Mouse (Mus musculus) hindbrain, embryonic 14.5 days (tissue): ENCODE measurements around the gene Pdia4. TPM values are rescaled to one million over a fixed set of nuclear protein-coding genes. Genes with fewer than 3 reads are reported as not detected.
A peak's percentile ranks its signal among the peaks of the same experiment; 100 is the strongest.
"Not testable (repeated sequence)": the region's sequence is repeated elsewhere in the genome, so short reads cannot be mapped to it uniquely, and the experiment has no call there.

ENCODE experiments used
- ATAC-seq: fragments of 200-750 bp; cut with Nextera tagmentation; 2 replicates; pipeline ENCODE4 v1.8.0; 2017; ENCODE audit warnings: moderate number of reproducible peaks, mild to moderate bottlenecking, moderate TSS enrichment, moderate library complexity; ENCODE audit not compliant: low FRiP score
- DNase-seq: peaks from one replicate; pipeline ENCODE4 v3.0.0-alpha.2; 2015; ENCODE audit warnings: low spot score
- H3K27ac ChIP-seq: fragments of 300-500 bp; sonication (generic); 2 replicates; pipeline ENCODE4 v1.5.1; 2014; ENCODE audit warnings: mild to moderate bottlenecking, moderate library complexity
- H3K27me3 ChIP-seq: fragments of 300-500 bp; sonication (generic); 2 replicates; pipeline ENCODE4 v1.6.1; 2014; ENCODE audit warnings: mild to moderate bottlenecking, low read length, mixed read lengths; ENCODE audit not compliant: control insufficient read depth, insufficient read depth
- H3K36me3 ChIP-seq: fragments of 300-500 bp; sonication (generic); replicated peaks from 2 replicates; pipeline ENCODE4 v1.6.1; 2014; ENCODE audit not compliant: control insufficient read depth, insufficient read depth
- H3K4me1 ChIP-seq: fragments of 300-500 bp; sonication (generic); replicated peaks from 2 replicates; pipeline ENCODE4 v1.6.1; 2014; ENCODE audit warnings: antibody characterized with exemption, low read length, mixed read lengths; ENCODE audit not compliant: control insufficient read depth, insufficient read depth
- H3K4me2 ChIP-seq: fragments of 300-500 bp; sonication (generic); replicated peaks from 2 replicates; pipeline ENCODE4 v1.6.1; 2014; ENCODE audit warnings: mild to moderate bottlenecking, moderate library complexity
- H3K4me3 ChIP-seq: fragments of 300-500 bp; sonication (generic); replicated peaks from 2 replicates; pipeline ENCODE4 v1.5.1; 2014; ENCODE audit warnings: mild to moderate bottlenecking, low read length
- H3K9ac ChIP-seq: fragments of 300-500 bp; sonication (generic); 2 replicates; pipeline ENCODE4 v1.6.1; 2014
- H3K9me3 ChIP-seq: fragments of 300-500 bp; sonication (generic); 2 replicates; pipeline ENCODE4 v1.6.1; 2016; ENCODE audit warnings: low read length; ENCODE audit not compliant: control insufficient read depth
- WGBS: fragments of 180-500 bp; shearing (Covaris S2); extraction: QIAGEN DNeasy Blood & Tissue Kit; methylation state at CpG from one replicate; pipeline ENCODE4 v1.1.7; 2014; 5-methylcytosine and 5-hydroxymethylcytosine counted together
- polyA plus RNA-seq: library from polyadenylated mRNA; unstranded; fragments of >200 nt; fragmentation: Nextera tagmentation; extraction: Ambion mirVana; gene quantifications from 2 replicates; pipeline ENCODE4 v1.2.1, GENCODE M21; 2014

Gene Pdia4
- polyA plus RNA-seq, 1 experiment from 2014 or later = 149 TPM

GRCm38 (mm10) chr6:47781091-47781968 lies 31.9 kb downstream of the Pdia4 start:
- peak overlapping the region; percentile 51 for H3K4me2 ChIP-seq
- H3K4me1 ChIP-seq = peaks cover 7% of the 10 kb centered on the region
- H3K9ac ChIP-seq = peak overlapping the region; percentile 65
- ATAC-seq = peak; percentile 69
- no peaks in the 10 kb centered on the region for H3K9me3 ChIP-seq
- WGBS = under 1% methylated on average over 21 of the region's 21 CpGs
- peak overlapping the region; percentile 37 for H3K4me3 ChIP-seq
- DNase-seq = peak; percentile 86
- H3K27ac ChIP-seq = peak overlapping the region; percentile 85
- H3K27me3 ChIP-seq = no peaks in the 10 kb centered on the region
- H3K36me3 ChIP-seq = no peaks in the 10 kb centered on the region

GRCm38 (mm10) chr6:47780576-47781013 lies 32.6 kb downstream of the Pdia4 start:
- no peak for DNase-seq
- Histone ChIP-seq H3K4me1 (peaks cover 7% of the 10 kb centered on the region), H3K4me3 (peak overlapping the region; percentile 37)

GRCm38 (mm10) chr6:47771760-47772159 lies 41.5 kb downstream of the Pdia4 start:
- not testable (repeated sequence) for DNase-seq, H3K36me3 ChIP-seq, H3K27me3 ChIP-seq, H3K27ac ChIP-seq, H3K4me1 ChIP-seq, H3K4me3 ChIP-seq, H3K9me3 ChIP-seq, H3K9ac ChIP-seq, ATAC-seq
- H3K4me2 ChIP-seq = peak overlapping the region; percentile 29; the same call in 1 of the 2 replicates
- WGBS = 62% methylated on average over 7 of the region's 19 CpGs

More at GRCm38 (mm10) chr6:47780576-47781013, 32.6 kb downstream of the Pdia4 start:
- Histone ChIP-seq H3K36me3 (no peaks in the 10 kb centered on the region), H3K4me2 (peak overlapping the region; percentile 51), H3K9ac (peak overlapping the region; percentile 38), H3K9me3 (no peaks in the 10 kb centered on the region), H3K27me3 (no peaks in the 10 kb centered on the region), H3K27ac (no peak overlapping the region; the same call in 1 of the 2 replicates)
- ATAC-seq = no peak
- WGBS = 19% methylated on average over 2 of the region's 2 CpGs

- not testable (repeated sequence) for DNase-seq, H3K4me3 ChIP-seq, ATAC-seq, H3K27ac ChIP-seq, H3K9me3 ChIP-seq, H3K27me3 ChIP-seq, H3K4me1 ChIP-seq, H3K9ac ChIP-seq, H3K36me3 ChIP-seq, H3K4me2 ChIP-seq
- WGBS = 77% methylated on average over 12 of the region's 12 CpGs
Observed at GRCm38 (mm10) chr6:47771113-47771512, 42.1 kb downstream of the Pdia4 start.

- DNase-seq, H3K4me1 ChIP-seq, H3K9ac ChIP-seq, H3K4me2 ChIP-seq, H3K4me3 ChIP-seq, H3K36me3 ChIP-seq, H3K27ac ChIP-seq, H3K27me3 ChIP-seq, H3K9me3 ChIP-seq, ATAC-seq: not testable (repeated sequence)
- WGBS = 78% methylated on average over 4 of the region's 4 CpGs
Observed at GRCm38 (mm10) chr6:47769861-47770260, 43.4 kb downstream of the Pdia4 start.

GRCm38 (mm10) chr6:47768520-47768919 lies 44.7 kb downstream of the Pdia4 start:
- not testable (repeated sequence) for H3K36me3 ChIP-seq, H3K9me3 ChIP-seq, H3K27ac ChIP-seq, H3K9ac ChIP-seq, H3K27me3 ChIP-seq, ATAC-seq, H3K4me3 ChIP-seq, H3K4me1 ChIP-seq, H3K4me2 ChIP-seq, DNase-seq
- 70% methylated on average over 1 of the region's 12 CpGs for WGBS

- not testable (repeated sequence) for H3K4me3 ChIP-seq, ATAC-seq, DNase-seq, H3K27ac ChIP-seq, H3K4me2 ChIP-seq, H3K36me3 ChIP-seq, H3K9me3 ChIP-seq, H3K27me3 ChIP-seq, H3K4me1 ChIP-seq, H3K9ac ChIP-seq
- WGBS = 66% methylated on average over 6 of the region's 20 CpGs
Observed at GRCm38 (mm10) chr6:47767355-47767754, 45.9 kb downstream of the Pdia4 start.

- not testable (repeated sequence) for H3K9ac ChIP-seq, H3K9me3 ChIP-seq, H3K4me1 ChIP-seq, DNase-seq, H3K4me3 ChIP-seq, H3K4me2 ChIP-seq, ATAC-seq, H3K27me3 ChIP-seq, H3K36me3 ChIP-seq, H3K27ac ChIP-seq
- 77% methylated on average over 8 of the region's 10 CpGs for WGBS
Observed at GRCm38 (mm10) chr6:47762686-47763085, 50.5 kb downstream of the Pdia4 start.

GRCm38 (mm10) chr6:47759406-47759805 lies 53.8 kb downstream of the Pdia4 start:
- H3K9ac ChIP-seq, ATAC-seq: not testable (repeated sequence)
- 83% methylated on average over 13 of the region's 16 CpGs for WGBS

More at GRCm38 (mm10) chr6:47759406-47759805, 53.8 kb downstream of the Pdia4 start:
- H3K36me3 ChIP-seq, H3K4me3 ChIP-seq, H3K4me2 ChIP-seq, H3K27ac ChIP-seq, H3K4me1 ChIP-seq, H3K27me3 ChIP-seq, DNase-seq, H3K9me3 ChIP-seq: not testable (repeated sequence)
